Mouse (Mus musculus): Measurements from ENCODE around the gene Nt5c2. TPM values are rescaled to one million over a fixed set of nuclear protein-coding genes. Genes with fewer than 3 reads are reported as not detected.

Nt5c2 gene
- total RNA-seq, 2 experiments from 2014 or later, result 20.2 to 22.4 TPM

DNA sequence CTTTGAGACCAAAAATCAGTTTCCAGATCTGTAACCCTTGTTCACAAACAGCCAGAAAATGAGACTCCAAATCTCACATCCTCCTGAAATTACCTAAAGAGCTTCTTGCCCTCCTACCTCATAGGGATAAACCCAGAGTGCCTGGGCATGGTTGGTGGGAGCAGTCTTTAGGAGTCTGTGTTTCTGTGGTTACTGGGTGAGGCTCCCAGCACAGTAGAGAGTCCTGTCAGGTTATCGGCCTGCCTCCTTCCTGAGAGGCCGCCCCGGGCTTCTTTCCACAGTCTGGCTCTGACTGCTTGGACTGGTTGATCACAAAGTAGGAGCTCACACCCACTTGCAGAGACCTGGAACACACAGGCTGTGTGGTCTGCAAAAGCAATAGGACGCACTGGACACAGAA is 149.6 kb downstream of the Nt5c2 start:
- ATAC-seq (replicated peaks; ENCODE audit: low FRiP score, poor library complexity, severe bottlenecking), result no peak

DNA sequence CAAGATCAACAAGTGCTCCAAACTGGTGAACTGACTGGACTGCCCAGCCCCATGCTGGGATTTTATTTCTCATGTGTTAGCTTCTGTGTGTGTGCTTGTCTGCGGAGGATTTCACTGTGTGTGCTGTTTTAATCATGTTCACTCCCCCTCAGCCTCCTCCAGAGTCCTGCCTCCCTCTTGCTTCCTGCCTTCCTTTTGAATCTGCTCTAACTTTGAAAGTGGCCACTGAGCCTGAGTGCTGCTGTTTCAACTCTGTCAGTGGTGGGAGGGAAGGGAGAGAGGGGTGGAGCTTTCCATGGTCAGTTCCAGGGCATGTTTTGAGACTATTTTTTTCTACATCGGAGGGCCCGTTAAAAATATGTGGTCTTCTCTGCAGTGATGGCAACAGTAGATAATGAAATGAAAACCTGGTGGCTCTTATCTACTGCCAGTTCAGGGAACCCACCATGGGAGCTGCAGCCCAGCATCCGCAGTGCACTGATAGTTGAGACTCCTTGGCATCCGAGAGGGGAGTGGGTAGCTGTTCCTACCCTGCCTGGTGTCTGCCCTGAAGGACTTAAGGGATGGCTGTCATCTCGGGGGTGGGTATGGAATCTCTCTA is 150.1 kb downstream of the Nt5c2 start:
- ATAC-seq (replicated peaks; ENCODE audit: low FRiP score, poor library complexity, severe bottlenecking), result no peak

GRCm38 (mm10) chr19:46864079-46864478 is 150.9 kb downstream of the Nt5c2 start:
- no peak for ATAC-seq (replicated peaks; ENCODE audit: low FRiP score, poor library complexity, severe bottlenecking)

DNA sequence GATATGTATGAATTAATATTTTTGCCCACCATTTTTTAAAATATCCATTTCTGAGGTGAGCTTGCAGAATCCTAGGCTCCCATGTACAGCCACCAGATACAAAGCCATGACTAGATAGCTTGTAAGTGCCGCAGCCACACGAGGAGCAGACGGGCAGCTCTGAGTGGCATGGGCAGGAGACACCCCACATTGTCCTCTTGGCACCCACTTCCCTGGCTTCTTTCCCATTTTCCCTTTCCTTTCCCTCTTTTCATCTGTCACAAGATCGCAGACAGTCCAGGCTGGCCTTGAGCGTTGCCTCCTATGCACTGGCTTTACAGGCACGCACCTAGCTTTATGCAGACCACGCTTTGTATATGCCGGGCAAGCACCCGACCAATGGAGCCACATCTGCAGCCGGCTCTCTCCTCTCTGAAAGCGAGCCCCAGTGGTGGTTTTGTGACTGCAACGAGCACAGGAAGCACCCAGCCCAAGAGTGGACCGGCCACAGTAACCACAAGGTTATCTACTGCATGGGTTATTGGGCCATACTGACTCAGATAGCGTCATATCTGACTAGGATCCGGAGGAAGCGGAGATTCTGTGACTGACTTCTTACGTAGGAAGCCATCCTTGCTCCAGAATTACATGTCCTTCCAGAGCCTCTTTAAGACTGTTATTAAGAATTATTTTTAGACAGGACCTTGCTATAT is 151.6 kb downstream of the Nt5c2 start:
- peak; percentile 34 for ATAC-seq (replicated peaks; ENCODE audit: low FRiP score, poor library complexity, severe bottlenecking)

DNA sequence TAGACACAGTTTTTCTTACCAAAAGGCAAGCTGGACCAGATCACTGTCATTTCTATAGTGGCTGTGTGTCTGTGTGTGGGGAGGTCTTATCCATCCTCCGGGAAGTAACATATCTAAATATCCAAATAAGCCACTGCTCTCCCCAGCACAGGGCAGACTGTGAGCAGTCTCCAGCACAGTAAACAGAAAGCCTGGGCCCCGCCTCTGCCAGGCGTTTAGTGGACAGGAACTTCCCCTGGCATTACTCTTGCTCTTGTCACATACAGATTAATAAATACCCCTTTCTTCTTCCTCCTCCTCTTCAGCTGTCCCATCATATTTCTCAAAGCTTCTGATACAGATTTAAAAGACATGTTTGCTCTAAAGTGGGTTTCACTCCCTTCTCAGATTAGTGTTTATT is 152.4 kb downstream of the Nt5c2 start:
- ATAC-seq (replicated peaks; ENCODE audit: low FRiP score, poor library complexity, severe bottlenecking), result no peak

DNA sequence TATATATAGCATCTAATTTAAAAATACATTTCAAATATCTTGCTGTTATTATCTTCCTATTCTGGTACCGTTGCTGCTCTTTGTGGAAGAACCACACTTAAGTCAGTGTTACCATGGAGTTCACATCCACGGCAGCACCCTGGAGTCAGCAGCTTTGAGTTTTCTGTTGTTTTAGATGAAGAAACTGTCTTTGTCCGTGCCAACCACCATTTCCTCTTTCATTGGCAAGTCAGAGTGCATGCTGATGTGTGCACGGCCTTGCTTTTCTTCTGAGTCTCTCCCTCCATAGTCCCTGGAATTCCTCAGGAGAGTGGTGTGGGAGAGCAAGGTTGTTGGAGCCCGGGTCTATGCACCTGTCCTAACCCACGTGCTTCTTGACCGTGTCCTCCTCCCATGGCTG is 156.8 kb downstream of the Nt5c2 start:
- ATAC-seq (replicated peaks; ENCODE audit: low FRiP score, poor library complexity, severe bottlenecking), result no peak

DNA sequence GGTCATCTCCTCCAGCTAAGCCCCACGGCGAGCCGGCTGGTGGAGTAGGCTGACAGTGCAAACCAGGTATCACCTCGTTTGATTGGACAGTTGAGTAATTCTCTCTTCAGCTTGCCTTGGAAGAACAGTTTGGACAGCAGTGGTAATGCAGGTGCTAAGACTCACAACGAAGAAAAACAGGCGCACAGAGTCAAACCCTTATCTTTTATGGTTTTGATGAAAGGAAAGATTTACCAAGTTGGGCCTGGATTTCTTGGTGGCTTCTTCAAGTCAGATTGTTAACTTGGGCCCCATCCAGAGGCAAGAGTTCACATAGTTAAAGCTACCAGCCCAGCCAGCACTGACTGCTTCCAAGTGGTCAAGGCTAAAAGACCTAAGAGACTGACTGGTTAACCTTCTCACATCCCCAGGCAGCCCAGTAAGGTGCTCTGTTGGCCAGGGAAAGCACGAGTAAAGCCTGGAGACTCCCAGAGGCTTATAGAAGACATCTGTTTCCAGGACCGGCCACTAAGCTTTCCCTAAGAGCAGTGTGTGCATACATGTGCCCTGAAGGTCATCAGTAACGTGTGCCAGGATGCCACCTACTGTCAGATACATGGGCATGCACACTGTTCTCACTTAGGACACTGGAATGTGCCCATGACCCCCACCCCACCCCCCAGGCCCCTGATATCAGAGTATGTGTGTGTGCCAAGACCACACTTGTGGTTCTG is 157.5 kb downstream of the Nt5c2 start:
- peak; percentile 68 for ATAC-seq (replicated peaks; ENCODE audit: low FRiP score, poor library complexity, severe bottlenecking)

- no peak for ATAC-seq (replicated peaks; ENCODE audit: low FRiP score, poor library complexity, severe bottlenecking)
Measured at GRCm38 (mm10) chr19:46856780-46857179, 158.2 kb downstream of the Nt5c2 start.

DNA sequence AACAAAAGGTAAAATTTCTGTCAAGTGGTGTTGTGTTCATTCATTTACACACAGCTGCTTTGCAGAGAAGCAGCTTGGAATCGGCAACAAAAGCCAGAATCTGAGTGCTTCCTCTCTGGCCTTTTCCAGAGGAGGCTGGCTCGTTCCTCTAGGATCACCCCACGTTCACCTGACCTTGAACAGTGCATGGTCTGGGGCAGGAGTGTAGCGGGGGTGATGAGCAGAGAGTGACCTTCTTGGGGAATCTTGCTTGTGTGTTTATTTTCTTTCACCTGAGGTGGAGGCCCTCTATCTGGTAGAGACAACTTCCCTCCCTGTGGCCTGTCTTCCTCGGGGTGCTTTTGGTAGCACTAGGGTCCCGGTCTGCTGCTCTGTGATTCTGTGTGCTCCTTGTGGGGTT is 158.7 kb downstream of the Nt5c2 start:
- ATAC-seq (replicated peaks; ENCODE audit: low FRiP score, poor library complexity, severe bottlenecking), result no peak

- peak; percentile 91 for ATAC-seq (replicated peaks; ENCODE audit: low FRiP score, poor library complexity, severe bottlenecking)
Measured at GRCm38 (mm10) chr19:46849443-46849997, 165.4 kb downstream of the Nt5c2 start.

GRCm38 (mm10) chr19:46848381-46849268 is 166.3 kb downstream of the Nt5c2 start:
- ATAC-seq (replicated peaks; ENCODE audit: low FRiP score, poor library complexity, severe bottlenecking), result peak; percentile 36; the same call in 1 of the 2 replicates

- peak; percentile 34 for ATAC-seq (replicated peaks; ENCODE audit: low FRiP score, poor library complexity, severe bottlenecking)
Measured at GRCm38 (mm10) chr19:46846459-46846858, 168.5 kb downstream of the Nt5c2 start.

GRCm38 (mm10) chr19:46846056-46846455 is 168.9 kb downstream of the Nt5c2 start:
- ATAC-seq (replicated peaks; ENCODE audit: low FRiP score, poor library complexity, severe bottlenecking), result no peak

- no peak for ATAC-seq (replicated peaks; ENCODE audit: low FRiP score, poor library complexity, severe bottlenecking)
Measured at GRCm38 (mm10) chr19:46843030-46843429, 171.9 kb downstream of the Nt5c2 start.

DNA sequence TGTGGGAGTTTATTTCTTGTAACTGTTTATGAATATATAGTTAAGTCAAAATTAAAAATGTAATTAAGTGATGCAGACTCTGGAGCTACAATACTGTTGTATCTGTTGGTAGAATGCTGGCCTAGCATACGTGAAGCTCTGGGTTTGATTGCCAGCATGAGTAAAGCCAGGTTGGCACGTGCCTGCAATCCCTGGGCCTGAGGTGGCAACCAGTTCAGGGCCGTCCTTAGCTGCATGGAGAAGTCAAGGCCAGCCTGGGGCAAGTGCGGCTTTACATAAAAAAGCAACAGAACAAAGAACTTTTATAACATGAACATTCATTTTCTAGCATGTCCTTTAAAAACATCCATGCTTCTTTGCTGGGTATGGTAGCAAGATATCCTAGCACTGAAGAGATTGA is 173.9 kb downstream of the Nt5c2 start:
- ATAC-seq (replicated peaks; ENCODE audit: low FRiP score, poor library complexity, severe bottlenecking), result no peak

DNA sequence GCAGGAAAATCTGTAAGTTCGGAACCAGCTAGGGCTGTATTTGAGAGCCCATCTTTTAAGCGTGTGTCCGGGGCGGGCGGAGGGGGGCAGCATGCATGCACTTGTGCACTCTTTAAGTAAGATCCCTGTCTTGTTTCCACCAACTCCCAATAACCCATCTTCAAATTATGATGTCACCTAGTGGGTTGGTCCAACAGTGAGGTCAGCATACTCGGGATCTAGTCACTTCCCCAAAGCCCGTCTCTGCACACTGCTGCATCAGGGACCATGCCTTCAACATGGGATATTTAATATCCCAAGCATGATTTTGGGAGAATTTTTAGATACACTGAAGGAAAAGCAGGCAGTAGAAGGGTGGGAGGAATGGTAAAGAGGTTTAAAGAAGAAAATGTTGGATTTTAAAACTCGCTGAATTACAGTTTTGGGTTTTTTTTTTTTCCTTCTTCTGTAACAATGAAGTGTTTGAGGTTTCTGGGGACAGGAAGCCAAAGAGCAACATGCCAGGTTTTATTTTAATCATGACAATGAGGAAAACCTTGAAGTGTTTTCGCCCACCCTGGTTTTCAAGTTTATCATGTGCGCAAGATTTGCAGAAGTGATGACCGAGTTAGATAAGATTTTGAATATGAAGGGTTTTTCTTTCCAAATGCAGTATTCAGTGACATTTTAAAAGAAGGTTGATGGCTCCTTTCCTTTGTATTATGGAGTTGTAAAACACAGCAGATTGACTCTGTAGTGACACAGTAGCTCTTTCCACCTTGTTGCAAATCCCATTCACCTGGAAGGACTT is 177.5 kb downstream of the Nt5c2 start:
- ATAC-seq (replicated peaks; ENCODE audit: low FRiP score, poor library complexity, severe bottlenecking), result no peak

DNA sequence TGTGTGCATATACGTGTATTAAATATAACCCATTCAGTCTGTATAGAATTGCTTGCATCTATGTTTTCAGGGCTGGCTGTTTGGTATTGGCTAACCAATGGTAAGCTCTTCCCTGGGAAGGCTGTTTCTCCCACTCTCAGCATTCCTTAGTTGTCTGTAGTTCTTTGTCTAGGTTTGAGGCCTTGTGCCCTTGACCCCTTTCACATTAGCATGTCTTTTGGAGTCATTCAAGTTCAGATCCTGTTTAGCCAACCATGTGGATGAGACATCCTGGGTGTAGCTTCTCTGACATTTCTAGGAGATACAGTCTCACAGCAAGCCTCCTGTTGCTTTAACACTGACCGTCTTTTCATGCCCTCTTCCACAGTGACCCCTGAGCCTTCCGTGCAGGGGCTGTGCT is 178.9 kb downstream of the Nt5c2 start:
- no peak for ATAC-seq (replicated peaks; ENCODE audit: low FRiP score, poor library complexity, severe bottlenecking)

DNA sequence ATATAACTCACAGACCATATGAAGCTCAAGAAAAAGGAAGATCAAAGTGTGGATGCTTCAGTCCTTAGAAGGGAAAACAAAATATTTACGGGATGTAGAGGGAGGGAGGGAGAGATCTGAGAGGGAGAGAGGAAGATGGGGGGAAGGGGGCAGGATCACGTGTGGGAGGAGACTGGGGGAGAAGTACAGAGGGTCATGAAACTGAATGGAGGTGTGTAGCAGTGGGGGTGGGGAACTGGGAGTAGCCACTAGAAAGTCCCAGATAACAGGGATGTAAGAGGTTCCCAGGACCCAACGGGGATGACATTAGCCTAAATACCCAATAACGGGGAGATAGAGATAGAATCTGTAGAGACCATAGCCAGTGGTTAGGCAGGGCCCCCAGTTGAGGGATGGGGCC is 179.6 kb downstream of the Nt5c2 start:
- ATAC-seq (replicated peaks; ENCODE audit: low FRiP score, poor library complexity, severe bottlenecking), result no peak

DNA sequence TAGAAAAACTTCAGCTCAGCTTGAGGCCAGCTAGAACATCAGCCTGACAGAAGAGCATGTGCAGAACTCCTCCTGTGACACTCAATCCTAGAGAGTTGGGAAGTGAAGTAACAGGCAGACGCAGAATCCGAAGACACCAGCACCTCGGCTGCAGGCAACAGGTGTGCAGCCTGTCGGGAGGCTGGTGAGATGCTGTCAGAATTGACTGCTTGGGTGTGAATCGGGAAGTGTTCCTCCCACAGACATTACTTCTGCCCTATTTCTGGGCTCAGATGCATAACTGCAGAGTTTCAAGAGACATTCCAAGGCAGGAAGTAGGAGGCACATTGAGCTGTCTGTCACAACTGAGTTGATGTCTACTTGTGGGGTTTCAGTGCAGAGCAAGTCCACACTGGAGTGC is 180.7 kb downstream of the Nt5c2 start:
- ATAC-seq (replicated peaks; ENCODE audit: low FRiP score, poor library complexity, severe bottlenecking), result no peak

Measured in erythroblast, adult 5-6 weeks (primary cell).